Mouse (Mus musculus) intestine, embryonic 16.5 days (tissue): Measurements from ENCODE around the gene Mcm5. TPM values are rescaled to one million over a fixed set of nuclear protein-coding genes. Genes with fewer than 3 reads are reported as not detected.

ENCODE experiments used
- ATAC-seq: fragments of 200-750 bp; cut with Nextera tagmentation; 2 replicates; pipeline ENCODE4 v1.8.0; 2017; ENCODE audit warnings: moderate TSS enrichment, moderate library complexity
- H3K27ac ChIP-seq: fragments of 300-500 bp; sonication (generic); 2 replicates; pipeline ENCODE4 v1.5.1; 2014; ENCODE audit warnings: mild to moderate bottlenecking, low read length
- H3K27me3 ChIP-seq: fragments of 300-500 bp; sonication (generic); replicated peaks from 2 replicates; pipeline ENCODE4 v1.6.1; 2014; ENCODE audit warnings: low read length, control low read depth, mixed read lengths; ENCODE audit not compliant: control insufficient read depth, insufficient read depth
- H3K36me3 ChIP-seq: fragments of 300-500 bp; sonication (generic); 2 replicates; pipeline ENCODE4 v1.6.1; 2014; ENCODE audit warnings: low read length, control low read depth; ENCODE audit not compliant: control insufficient read depth, insufficient read depth
- H3K4me1 ChIP-seq: fragments of 300-500 bp; sonication (generic); 2 replicates; pipeline ENCODE4 v1.6.1; 2014; ENCODE audit warnings: low read length, control low read depth, mixed read lengths; ENCODE audit not compliant: control insufficient read depth, insufficient read depth
- H3K4me2 ChIP-seq: fragments of 300-500 bp; sonication (generic); 2 replicates; pipeline ENCODE4 v1.6.1; 2014; ENCODE audit warnings: low read depth, low read length, control low read depth
- H3K4me3 ChIP-seq: fragments of 300-500 bp; sonication (generic); 2 replicates; pipeline ENCODE4 v1.5.1; 2014; ENCODE audit warnings: mild to moderate bottlenecking, low read length
- H3K9ac ChIP-seq: fragments of 300-500 bp; sonication (generic); 2 replicates; pipeline ENCODE4 v1.6.1; 2014; ENCODE audit warnings: low read depth, low read length
- H3K9me3 ChIP-seq: fragments of 300-500 bp; sonication (generic); 2 replicates; pipeline ENCODE4 v1.6.1; 2016; ENCODE audit warnings: low read length, control low read depth; ENCODE audit not compliant: control insufficient read depth
- WGBS: fragments of 180-500 bp; shearing (Covaris S2); extraction: QIAGEN DNeasy Blood & Tissue Kit; methylation state at CpG from one replicate; pipeline ENCODE4 v1.1.7; 2014; 5-methylcytosine and 5-hydroxymethylcytosine counted together
- polyA plus RNA-seq: library from polyadenylated mRNA; unstranded; fragments of >200 nt; fragmentation: Nextera tagmentation; extraction: Ambion mirVana; gene quantifications from 2 replicates; pipeline ENCODE4 v1.2.1, GENCODE M21; 2015

Gene Mcm5
- polyA plus RNA-seq, 1 experiment from 2014 or later = 120 TPM

DNA sequence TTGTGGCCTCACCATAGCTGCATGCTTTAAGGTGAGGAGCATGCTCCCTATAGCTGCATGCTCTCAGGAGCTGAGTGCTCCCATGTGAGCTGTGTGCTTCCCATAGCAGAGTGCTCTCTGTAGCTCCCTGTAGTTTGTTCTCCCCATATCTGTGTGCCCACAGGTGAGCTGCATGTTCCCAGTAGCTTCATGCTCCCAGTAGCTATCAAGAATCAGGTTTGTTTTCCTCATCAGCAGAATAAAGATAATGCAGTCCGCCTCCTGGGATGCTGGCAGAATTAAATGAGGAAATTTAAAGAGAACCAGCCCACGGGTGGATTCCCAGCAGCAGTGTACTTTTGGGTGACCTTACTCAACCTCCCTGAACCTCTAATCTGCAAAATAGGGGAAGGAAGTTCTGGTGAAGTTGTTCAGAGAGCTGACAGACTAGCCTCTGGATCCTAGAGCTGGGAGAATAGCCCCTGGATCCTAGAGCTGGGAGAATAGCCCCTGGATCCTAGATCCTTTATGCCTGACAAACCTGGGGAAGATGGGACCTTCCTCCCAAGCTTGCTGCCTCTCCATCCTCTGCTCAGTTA lies 43.2 kb downstream of the Mcm5 start:
- Histone ChIP-seq H3K4me3 (no peak overlapping the region), H3K27me3 (no peaks in the 10 kb centered on the region), H3K4me2 (no peak overlapping the region), H3K9ac (no peak overlapping the region), H3K36me3 (no peaks in the 10 kb centered on the region), H3K9me3 (no peaks in the 10 kb centered on the region), H3K4me1 (peaks cover 6% of the 10 kb centered on the region; the same call in 1 of the 2 replicates), H3K27ac (no peak overlapping the region)
- no peak for ATAC-seq
- WGBS = 62% methylated on average over 2 of the region's 2 CpGs

- no peaks in the 10 kb centered on the region for H3K36me3 ChIP-seq
- no peak overlapping the region for H3K4me3 ChIP-seq
- peak; percentile 78 for ATAC-seq
- peak overlapping the region; percentile 61; the same call in 1 of the 2 replicates for H3K27ac ChIP-seq
- H3K9me3 ChIP-seq = no peaks in the 10 kb centered on the region
- 28% methylated on average over 5 of the region's 5 CpGs for WGBS
- no peak overlapping the region for H3K4me2 ChIP-seq
- H3K4me1 ChIP-seq = peaks cover 6% of the 10 kb centered on the region; the same call in 1 of the 2 replicates
- no peaks in the 10 kb centered on the region for H3K27me3 ChIP-seq
- no peak overlapping the region for H3K9ac ChIP-seq
These were observed 45.6 kb downstream of the Mcm5 start for GRCm38 (mm10) chr8:75154855-75155478.

DNA sequence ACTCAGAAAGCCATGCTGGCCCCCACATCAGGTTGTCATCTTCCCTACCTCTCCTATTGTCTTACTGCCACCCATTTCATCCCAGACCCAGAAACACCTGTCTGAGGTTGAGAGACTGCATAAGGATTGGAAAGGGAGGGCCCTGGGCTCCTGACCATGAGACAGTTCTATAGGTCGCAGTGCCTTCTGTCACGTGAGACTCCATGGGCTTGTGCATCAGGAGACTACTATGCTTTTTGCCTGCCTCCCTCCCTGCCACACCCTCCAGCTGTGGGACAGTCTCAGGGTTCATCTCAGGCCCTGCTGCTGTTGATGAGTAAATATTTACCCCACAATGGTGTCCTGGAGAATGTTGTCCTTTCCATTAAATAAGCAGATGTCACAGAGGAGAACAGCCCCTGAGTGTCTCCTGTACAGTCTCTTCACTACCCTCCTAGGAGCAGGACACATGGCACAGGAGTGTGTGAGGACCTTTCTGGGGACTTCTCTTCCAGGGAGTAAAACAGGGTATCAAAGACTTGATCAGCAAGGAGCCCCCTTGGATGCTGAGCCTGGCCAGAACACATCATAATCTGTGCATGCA lies 46.5 kb downstream of the Mcm5 start:
- Histone ChIP-seq H3K27me3 (no peaks in the 10 kb centered on the region), H3K9ac (no peak overlapping the region), H3K9me3 (no peaks in the 10 kb centered on the region), H3K36me3 (no peaks in the 10 kb centered on the region), H3K4me3 (no peak overlapping the region), H3K27ac (no peak overlapping the region), H3K4me1 (peaks cover 6% of the 10 kb centered on the region; the same call in 1 of the 2 replicates), H3K4me2 (no peak overlapping the region)
- WGBS = 25% methylated on average over 2 of the region's 2 CpGs
- ATAC-seq = peak; percentile 53; the same call in 1 of the 2 replicates

DNA sequence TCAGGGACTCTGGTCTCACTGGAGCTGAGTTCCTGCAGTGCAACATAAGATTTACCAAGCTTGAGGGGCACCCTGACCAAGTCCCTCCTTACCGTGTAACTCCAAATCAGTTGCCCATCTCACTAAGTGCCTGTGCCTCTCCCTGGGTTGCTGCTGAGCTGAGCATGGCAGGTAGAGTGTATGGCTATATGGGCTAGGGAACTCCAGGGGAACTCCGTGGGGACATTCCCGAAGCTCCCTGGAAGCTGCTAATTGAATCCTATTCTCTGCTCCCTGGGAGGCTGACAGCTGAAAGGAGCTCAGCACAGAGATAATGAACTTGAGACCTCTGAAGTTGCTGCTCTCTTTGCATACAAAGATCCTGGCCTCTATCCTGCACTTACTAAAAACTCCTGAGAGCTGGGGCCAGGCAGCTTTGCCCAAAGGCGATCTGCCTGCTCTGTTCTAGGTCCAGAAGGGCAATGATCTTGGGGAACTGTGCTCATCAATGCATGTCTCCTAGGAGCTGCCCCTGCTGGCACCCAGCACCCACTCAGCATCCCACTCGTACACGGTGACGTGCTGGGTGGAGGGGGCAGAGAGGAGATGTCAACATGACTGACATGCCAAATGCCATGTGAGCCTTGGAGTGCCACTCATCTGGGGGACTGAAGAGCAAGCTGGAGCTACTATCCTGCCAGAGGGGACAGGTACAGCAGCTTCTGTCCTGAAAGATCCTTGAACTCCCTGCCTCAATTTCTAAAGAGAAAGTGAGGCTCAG lies 48.3 kb downstream of the Mcm5 start:
- no peak for ATAC-seq
- no peak overlapping the region for H3K27ac ChIP-seq
- WGBS = 46% methylated on average over 7 of the region's 7 CpGs
- no peak overlapping the region for H3K4me2 ChIP-seq
- no peaks in the 10 kb centered on the region for H3K9me3 ChIP-seq
- H3K27me3 ChIP-seq = no peaks in the 10 kb centered on the region
- H3K4me1 ChIP-seq = peaks cover 6% of the 10 kb centered on the region; the same call in 1 of the 2 replicates
- H3K4me3 ChIP-seq = no peak overlapping the region
- H3K9ac ChIP-seq = no peak overlapping the region
- no peaks in the 10 kb centered on the region for H3K36me3 ChIP-seq

DNA sequence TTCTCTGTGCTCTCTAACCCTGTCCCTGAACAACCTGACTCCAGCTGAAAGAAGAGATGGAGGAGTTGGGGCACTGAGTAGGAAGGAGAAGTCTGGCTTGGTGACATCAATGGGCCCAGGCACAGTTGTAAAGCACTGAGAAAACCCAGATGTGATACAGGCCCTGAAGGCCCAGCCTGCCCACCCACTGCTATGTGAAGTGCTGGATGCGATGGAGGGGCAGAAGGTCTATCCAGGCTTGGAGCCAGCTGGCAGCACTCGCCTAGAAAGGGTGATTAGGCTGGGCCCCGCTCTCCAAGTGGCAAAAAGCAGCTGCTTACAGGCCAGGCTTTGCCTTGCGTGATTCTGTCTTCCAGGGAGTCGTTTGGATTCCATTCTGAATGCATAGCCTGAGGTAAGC lies 60.0 kb downstream of the Mcm5 start:
- peak; percentile 30 for ATAC-seq
- 52% methylated on average over 5 of the region's 5 CpGs for WGBS
- no peaks in the 10 kb centered on the region for H3K27me3 ChIP-seq
- H3K4me1 ChIP-seq = peaks cover 6% of the 10 kb centered on the region
- no peaks in the 10 kb centered on the region for H3K9me3 ChIP-seq
- no peak overlapping the region for H3K9ac ChIP-seq
- H3K4me2 ChIP-seq = no peak overlapping the region
- no peak overlapping the region for H3K4me3 ChIP-seq
- H3K36me3 ChIP-seq = no peaks in the 10 kb centered on the region
- H3K27ac ChIP-seq = peak overlapping the region; percentile 23; the same call in 1 of the 2 replicates

GRCm38 (mm10) chr8:75172009-75172685 lies 62.8 kb downstream of the Mcm5 start:
- H3K9me3 ChIP-seq = no peaks in the 10 kb centered on the region
- H3K27me3 ChIP-seq = no peaks in the 10 kb centered on the region
- 69% methylated on average over 6 of the region's 6 CpGs for WGBS
- H3K9ac ChIP-seq = no peak overlapping the region
- H3K4me2 ChIP-seq = no peak overlapping the region
- H3K36me3 ChIP-seq = no peaks in the 10 kb centered on the region
- peak overlapping the region; percentile 10; the same call in 1 of the 2 replicates for H3K27ac ChIP-seq
- peak; percentile 85 for ATAC-seq
- H3K4me3 ChIP-seq = no peak overlapping the region
- peaks cover 6% of the 10 kb centered on the region for H3K4me1 ChIP-seq

Other genes with a start within 250 kb of the Mcm5 start
- gene Isx, start 236.4 kb upstream of the Mcm5 start, polyA plus RNA-seq = 101 and 109 TPM in 2 replicates
- 21.4 and 22.9 TPM in 2 replicates for gene Hmgxb4, start 116.2 kb upstream of the Mcm5 start, polyA plus RNA-seq
- 44.9 and 47.7 TPM in 2 replicates for gene Tom1, start 75.9 kb upstream of the Mcm5 start, polyA plus RNA-seq
- 20.8 and 21.9 TPM in 2 replicates for gene Hmox1, start 15.9 kb upstream of the Mcm5 start, polyA plus RNA-seq
- 1.5 and 1.8 TPM in 2 replicates for gene Rasd2, start 104.4 kb downstream of the Mcm5 start, polyA plus RNA-seq